Mouse (Mus musculus): ENCODE data around the gene Fam171a2. TPM values are rescaled to one million over a fixed set of nuclear protein-coding genes. Genes with fewer than 3 reads are reported as not detected.

Gene Fam171a2
- polyA plus RNA-seq, 1 experiment: 22.8 TPM

DNA sequence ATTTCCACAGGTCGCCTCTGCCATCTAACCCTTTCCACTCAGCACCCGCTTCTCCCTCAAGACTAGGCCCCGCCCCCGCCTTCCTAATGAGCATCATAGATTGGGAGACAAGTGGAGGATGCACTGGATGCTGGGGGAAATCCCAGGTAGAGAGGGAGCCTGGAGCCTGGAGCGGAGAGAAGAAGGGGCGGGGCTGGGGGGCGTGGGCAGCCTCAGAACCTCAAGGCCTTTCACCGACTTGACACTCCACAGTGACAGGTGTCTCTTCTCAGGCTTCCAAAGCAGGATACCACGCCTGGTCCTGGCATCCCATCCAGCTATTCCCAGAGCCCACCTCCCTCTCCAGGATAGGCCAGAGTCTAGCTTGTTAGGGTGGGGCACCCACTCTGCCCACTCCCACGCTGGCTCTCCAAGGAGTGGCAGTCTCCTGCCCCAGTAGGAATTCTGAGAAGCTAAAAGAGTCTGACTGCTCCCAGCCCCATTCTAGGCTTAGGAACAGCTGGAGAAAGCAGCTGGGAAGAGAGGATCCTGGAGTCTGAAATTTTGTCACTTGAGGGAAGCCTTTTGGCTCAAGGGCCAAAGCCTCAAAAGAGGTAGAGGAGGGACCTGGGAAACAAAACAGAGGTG, 2.1 kb downstream of the Fam171a2 start:
- no peak for DNase-seq
- TF ChIP-seq CTCF (IDR thresholded peaks at IDR 0.05; ENCODE audit: insufficient read depth, low read length): no peak
- no peak for TF ChIP-seq POLR2A (IDR thresholded peaks at IDR 0.05; ENCODE audit: borderline replicate concordance, extremely low read depth, low read depth, low read length)
- Histone ChIP-seq H3K4me3 (replicated peaks; ENCODE audit: extremely low read depth, low read depth, low read length) (no peak overlapping the region), H3K4me1 (ENCODE audit: control insufficient read depth, insufficient read depth, low read length) (peaks cover 11% of the 10 kb centered on the region)
- 34% methylated on average over 10 of the region's 10 CpGs for WGBS

DNA sequence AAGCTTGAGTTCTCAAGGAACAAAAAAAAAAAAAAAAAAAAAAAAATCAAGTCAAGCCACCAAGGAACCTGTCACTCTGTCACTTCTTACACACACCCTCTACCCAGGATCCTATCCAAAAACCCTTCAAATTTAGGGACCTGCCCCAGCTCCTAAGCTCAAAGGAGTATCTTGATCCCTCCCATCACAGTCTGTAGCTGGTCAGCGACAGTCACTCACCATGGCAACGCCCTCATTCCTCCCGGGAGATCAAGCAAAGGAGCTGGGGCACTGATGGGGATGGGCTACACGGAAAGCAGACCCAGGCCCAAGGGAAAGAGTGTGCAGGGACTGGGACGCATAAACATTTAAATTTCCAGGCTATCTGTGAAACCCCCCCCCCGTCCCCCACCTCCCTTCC, 2.7 kb downstream of the Fam171a2 start:
- WGBS: 45% methylated on average over 6 of the region's 6 CpGs
- Histone ChIP-seq H3K4me1 (ENCODE audit: control insufficient read depth, insufficient read depth, low read length) (peaks cover 11% of the 10 kb centered on the region), H3K4me3 (replicated peaks; ENCODE audit: extremely low read depth, low read depth, low read length) (no peak overlapping the region)
- DNase-seq: no peak
- TF ChIP-seq CTCF (IDR thresholded peaks at IDR 0.05; ENCODE audit: insufficient read depth, low read length) (no peak), POLR2A (IDR thresholded peaks at IDR 0.05; ENCODE audit: borderline replicate concordance, extremely low read depth, low read depth, low read length) (no peak)

DNA sequence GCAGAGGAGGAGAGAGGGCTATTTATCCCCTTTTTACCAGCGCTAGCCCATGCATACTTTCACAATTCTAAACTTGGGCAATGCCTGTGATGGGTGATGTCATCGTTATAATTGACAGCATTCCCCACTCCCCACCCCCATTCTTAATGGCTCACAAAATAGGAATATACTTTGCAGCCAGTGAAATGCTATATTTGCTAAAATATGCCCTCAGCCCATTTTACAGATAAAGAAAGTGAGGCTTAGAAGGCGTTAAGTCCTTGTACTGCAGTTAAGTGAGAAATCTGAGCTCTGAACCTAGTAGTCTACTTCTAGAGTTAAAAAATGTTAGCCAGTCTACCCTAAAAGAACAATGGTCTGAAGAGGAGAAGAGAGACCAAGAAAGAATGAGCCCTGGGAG, 3.2 kb downstream of the Fam171a2 start:
- H3K4me1 ChIP-seq (ENCODE audit: control insufficient read depth, insufficient read depth, low read length): peaks cover 11% of the 10 kb centered on the region
- DNase-seq: no peak
- 63% methylated on average over 3 of the region's 3 CpGs for WGBS
- TF ChIP-seq POLR2A (IDR thresholded peaks at IDR 0.05; ENCODE audit: borderline replicate concordance, extremely low read depth, low read depth, low read length) (no peak), CTCF (IDR thresholded peaks at IDR 0.05; ENCODE audit: insufficient read depth, low read length) (no peak)
- H3K4me3 ChIP-seq (replicated peaks; ENCODE audit: extremely low read depth, low read depth, low read length): no peak overlapping the region

DNA sequence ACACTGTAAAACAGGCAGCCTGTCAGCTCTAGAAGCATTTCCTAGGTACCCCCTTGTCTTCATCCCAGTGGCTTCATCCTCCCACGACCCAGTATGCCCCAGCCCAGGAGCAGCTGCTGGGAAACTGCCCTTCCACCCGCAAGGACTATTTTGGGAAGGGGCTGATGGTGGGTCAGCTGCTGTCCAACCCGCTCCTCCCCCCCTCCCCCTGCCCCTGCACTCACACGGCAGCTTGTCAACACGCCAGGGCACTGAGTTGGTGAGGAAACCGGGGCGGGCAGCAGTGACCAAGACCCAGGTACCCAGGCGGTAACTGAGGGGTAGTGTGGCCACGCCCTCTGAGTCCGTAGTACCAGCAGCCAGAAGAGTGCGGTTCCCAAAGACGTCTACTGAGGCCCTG, 3.7 kb downstream of the Fam171a2 start:
- 65% methylated on average over 12 of the region's 12 CpGs for WGBS
- TF ChIP-seq POLR2A (IDR thresholded peaks at IDR 0.05; ENCODE audit: borderline replicate concordance, extremely low read depth, low read depth, low read length) (no peak), CTCF (IDR thresholded peaks at IDR 0.05; ENCODE audit: insufficient read depth, low read length) (no peak)
- DNase-seq: no peak
- H3K4me1 ChIP-seq (ENCODE audit: control insufficient read depth, insufficient read depth, low read length): peaks cover 11% of the 10 kb centered on the region
- no peak overlapping the region for H3K4me3 ChIP-seq (replicated peaks; ENCODE audit: extremely low read depth, low read depth, low read length)

DNA sequence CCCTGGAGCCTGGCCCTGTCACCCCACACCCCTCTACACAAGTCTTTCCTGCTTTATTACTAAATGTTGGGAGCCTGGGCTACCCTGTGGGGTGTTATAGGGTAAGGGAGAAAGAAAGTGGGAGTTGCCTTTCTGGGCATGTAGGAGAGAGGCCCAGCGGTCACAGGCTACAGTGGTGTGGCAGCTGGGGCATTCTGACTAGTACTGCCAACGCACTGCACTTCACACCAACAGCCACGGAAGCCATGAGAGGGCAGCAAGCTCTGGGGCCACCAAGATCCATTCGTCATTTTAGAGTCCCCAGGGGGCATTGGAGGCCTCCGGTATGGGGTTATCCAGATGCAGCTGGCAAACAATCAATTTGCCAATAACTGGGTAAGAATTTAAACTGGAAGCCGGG, 5.4 kb downstream of the Fam171a2 start:
- no peak for DNase-seq
- Histone ChIP-seq H3K4me1 (ENCODE audit: control insufficient read depth, insufficient read depth, low read length) (peaks cover 11% of the 10 kb centered on the region), H3K4me3 (replicated peaks; ENCODE audit: extremely low read depth, low read depth, low read length) (no peak overlapping the region)
- 88% methylated on average over 6 of the region's 6 CpGs for WGBS
- TF ChIP-seq POLR2A (IDR thresholded peaks at IDR 0.05; ENCODE audit: borderline replicate concordance, extremely low read depth, low read depth, low read length) (no peak), CTCF (IDR thresholded peaks at IDR 0.05; ENCODE audit: insufficient read depth, low read length) (no peak)

DNA sequence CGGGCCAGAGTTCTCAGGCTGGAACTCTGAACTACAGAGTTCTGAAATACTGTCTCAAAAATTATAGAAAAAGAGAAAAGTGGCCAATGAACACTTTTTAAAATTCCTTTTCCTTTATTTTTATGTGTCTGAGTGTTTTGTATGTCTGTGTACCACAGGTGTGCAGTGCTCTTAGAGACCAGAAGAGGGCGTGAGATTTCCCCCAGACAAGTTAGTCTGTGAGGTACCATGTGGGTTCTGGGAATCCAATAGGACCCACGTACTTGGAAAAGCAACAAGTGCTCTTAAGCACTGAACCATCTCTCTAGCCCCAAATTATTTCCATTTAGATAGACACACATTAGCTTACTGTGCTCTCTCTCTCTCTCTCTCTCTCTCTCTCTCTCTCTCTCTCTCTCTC, 6.0 kb downstream of the Fam171a2 start:
- DNase-seq: no peak
- Histone ChIP-seq H3K4me1 (ENCODE audit: control insufficient read depth, insufficient read depth, low read length) (peaks cover 11% of the 10 kb centered on the region), H3K4me3 (replicated peaks; ENCODE audit: extremely low read depth, low read depth, low read length) (no peak overlapping the region)
- TF ChIP-seq POLR2A (IDR thresholded peaks at IDR 0.05; ENCODE audit: borderline replicate concordance, extremely low read depth, low read depth, low read length) (no peak), CTCF (IDR thresholded peaks at IDR 0.05; ENCODE audit: insufficient read depth, low read length) (no peak)
- 76% methylated on average over 3 of the region's 3 CpGs for WGBS

DNA sequence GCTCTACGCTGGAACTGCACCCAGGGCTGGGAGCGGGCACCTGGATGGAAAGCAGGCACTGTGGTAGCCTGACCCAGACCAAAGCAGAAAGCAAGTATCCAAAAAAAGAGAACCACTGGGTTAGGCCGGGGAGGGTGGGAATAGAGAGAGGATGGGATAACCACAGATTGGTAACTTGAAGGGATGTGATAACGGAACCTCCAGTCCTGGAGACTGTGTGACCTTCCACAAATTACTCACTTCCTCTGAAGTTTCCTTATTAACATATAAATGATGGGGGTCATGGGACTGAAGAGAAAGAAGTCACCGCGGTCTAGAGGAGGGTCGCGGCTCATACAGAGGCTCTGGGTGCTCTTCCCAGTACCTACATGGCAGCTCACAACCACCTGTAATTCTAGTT, 7.2 kb downstream of the Fam171a2 start:
- TF ChIP-seq POLR2A (IDR thresholded peaks at IDR 0.05; ENCODE audit: borderline replicate concordance, extremely low read depth, low read depth, low read length) (no peak), CTCF (IDR thresholded peaks at IDR 0.05; ENCODE audit: insufficient read depth, low read length) (no peak)
- no peak overlapping the region for H3K4me3 ChIP-seq (replicated peaks; ENCODE audit: extremely low read depth, low read depth, low read length)
- no peak for DNase-seq
- WGBS: 80% methylated on average over 8 of the region's 8 CpGs
- no peaks in the 10 kb centered on the region for H3K4me1 ChIP-seq (ENCODE audit: control insufficient read depth, insufficient read depth, low read length)

DNA sequence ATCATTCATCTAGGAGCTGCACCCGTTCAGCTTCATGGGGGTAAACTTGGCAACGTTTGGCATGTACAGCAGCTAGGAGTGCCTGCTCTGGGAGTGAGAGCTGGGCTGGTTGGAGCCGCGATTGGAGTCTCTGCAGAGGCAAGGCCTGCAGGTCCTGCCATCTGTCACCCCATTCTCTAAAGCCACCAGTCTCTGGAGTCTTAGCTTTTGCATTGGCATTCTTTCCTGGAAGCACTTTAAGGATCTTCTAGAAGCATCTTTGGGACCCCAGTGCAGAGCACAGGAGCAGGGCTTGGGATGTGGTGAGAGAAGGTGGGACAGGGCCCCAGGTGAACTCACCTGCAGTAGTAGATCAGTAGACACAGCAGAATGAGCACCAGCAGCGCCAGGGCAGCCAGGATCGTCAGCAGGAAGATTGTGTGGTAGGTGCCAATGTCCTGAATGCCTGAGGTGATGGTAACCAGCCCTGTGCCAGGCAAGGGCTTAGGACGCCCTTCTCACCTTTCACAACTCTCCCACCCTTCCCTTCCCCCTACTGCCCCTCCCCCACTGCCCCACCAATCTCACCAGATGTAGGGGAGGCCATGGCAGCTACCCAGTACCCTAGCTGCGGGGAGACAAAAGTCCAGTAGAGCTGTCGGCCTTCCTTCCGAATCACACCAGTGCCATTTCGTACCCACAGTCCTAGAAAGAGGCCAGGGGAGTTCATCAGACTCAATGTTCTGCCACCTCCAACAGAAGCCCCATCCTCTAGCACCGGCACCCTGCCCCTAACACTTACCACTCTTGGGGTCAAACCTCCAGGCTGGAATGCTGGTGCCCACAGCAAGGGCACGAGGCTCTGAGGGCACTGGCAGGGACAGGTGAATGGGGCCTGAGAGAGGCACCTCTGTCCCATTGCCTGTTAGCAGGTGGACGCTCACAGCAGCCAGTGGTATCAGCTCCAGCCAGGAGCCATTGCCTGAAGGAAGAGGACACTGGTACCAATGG, 8.1 kb downstream of the Fam171a2 start:
- 88% methylated on average over 14 of the region's 14 CpGs for WGBS
- no peak overlapping the region for H3K4me3 ChIP-seq (replicated peaks; ENCODE audit: extremely low read depth, low read depth, low read length)
- no peak for DNase-seq
- TF ChIP-seq CTCF (IDR thresholded peaks at IDR 0.05; ENCODE audit: insufficient read depth, low read length): no peak
- no peak for TF ChIP-seq POLR2A (IDR thresholded peaks at IDR 0.05; ENCODE audit: borderline replicate concordance, extremely low read depth, low read depth, low read length)
- no peaks in the 10 kb centered on the region for H3K4me1 ChIP-seq (ENCODE audit: control insufficient read depth, insufficient read depth, low read length)

DNA sequence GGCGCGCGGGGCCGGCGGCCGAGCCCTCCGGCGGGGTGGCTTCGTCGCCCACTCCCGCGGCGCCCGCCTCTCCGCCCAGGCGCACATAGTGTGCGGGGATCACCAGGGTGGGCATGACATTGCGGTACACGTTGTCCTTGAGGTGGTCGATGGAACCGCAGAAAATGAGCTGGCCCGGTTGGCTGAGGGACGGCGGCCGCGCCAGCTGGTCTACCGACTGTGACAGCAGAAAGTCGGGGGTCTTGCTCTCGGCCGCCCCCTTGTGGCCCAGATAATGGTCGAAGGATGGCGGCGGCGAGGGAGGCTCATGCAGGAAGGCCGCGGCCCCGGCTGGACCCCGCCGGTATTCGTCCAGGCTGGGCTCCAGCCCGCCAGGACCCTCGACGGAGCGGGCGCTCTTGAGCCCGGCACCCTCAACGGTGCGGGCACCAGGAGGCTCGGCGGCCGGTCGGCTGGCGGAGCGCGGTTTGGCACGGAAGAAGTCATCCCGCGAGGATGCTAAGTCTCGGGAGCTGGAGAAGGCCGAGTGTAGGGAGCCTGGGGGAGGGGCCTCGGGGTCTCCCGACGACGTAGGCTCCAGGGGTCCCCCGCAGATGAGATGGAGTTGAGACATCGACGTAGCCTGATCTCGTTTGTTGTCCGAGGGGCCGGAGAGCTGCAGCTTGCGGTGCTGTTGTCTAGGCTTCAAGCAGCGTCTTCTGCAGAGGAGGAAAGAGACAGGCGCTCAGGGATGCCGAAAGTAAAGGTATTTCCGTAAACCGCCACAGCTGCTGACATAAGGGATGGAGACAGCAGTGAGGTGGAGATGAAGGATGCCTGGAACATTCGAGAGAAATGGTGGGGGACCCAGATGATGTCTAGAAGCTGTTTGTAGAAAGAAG, 9.0 kb downstream of the Fam171a2 start:
- 33% methylated on average over 77 of the region's 77 CpGs for WGBS
- Histone ChIP-seq H3K4me1 (ENCODE audit: control insufficient read depth, insufficient read depth, low read length) (no peaks in the 10 kb centered on the region), H3K4me3 (replicated peaks; ENCODE audit: extremely low read depth, low read depth, low read length) (peak overlapping the region; percentile 58)
- DNase-seq: peak; percentile 79
- TF ChIP-seq CTCF (IDR thresholded peaks at IDR 0.05; ENCODE audit: insufficient read depth, low read length) (peak; percentile 18; the same call in 1 of the 2 replicates), POLR2A (IDR thresholded peaks at IDR 0.05; ENCODE audit: borderline replicate concordance, extremely low read depth, low read depth, low read length) (no peak)
